Mouse (Mus musculus): ENCODE measurements around the gene Akap11. TPM values are rescaled to one million over a fixed set of nuclear protein-coding genes. Genes with fewer than 3 reads are reported as not detected.

The Akap11 gene
- total RNA-seq, 2 experiments from 2014 or later: 26.5 to 40.8 TPM

GRCm38 (mm10) chr14:78459121-78459520, 77.5 kb downstream of the Akap11 start:
- ATAC-seq (replicated peaks; ENCODE audit: low FRiP score, low TSS enrichment, poor library complexity, severe bottlenecking): no peak

GRCm38 (mm10) chr14:78458705-78459104, 77.9 kb downstream of the Akap11 start:
- no peak for ATAC-seq (replicated peaks; ENCODE audit: low FRiP score, low TSS enrichment, poor library complexity, severe bottlenecking)

GRCm38 (mm10) chr14:78454970-78455369, 81.6 kb downstream of the Akap11 start:
- no peak for ATAC-seq (replicated peaks; ENCODE audit: low FRiP score, low TSS enrichment, poor library complexity, severe bottlenecking)

- no peak for ATAC-seq (replicated peaks; ENCODE audit: low FRiP score, low TSS enrichment, poor library complexity, severe bottlenecking)
These were observed 87.7 kb downstream of the Akap11 start for GRCm38 (mm10) chr14:78448807-78449406.

- ATAC-seq (replicated peaks; ENCODE audit: low FRiP score, low TSS enrichment, poor library complexity, severe bottlenecking): no peak
These were observed 88.6 kb downstream of the Akap11 start for GRCm38 (mm10) chr14:78448017-78448416.

- ATAC-seq (replicated peaks; ENCODE audit: low FRiP score, low TSS enrichment, poor library complexity, severe bottlenecking): no peak
These were observed 89.1 kb downstream of the Akap11 start for GRCm38 (mm10) chr14:78447542-78447941.

Other genes with a start within 250 kb of the Akap11 start
- not detected in 2 replicates for gene Tnfsf11, start 228.8 kb downstream of the Akap11 start, total RNA-seq (2014; fragmentation: Nextera tagmentation)
- gene Tnfsf11, start 228.8 kb downstream of the Akap11 start, total RNA-seq (2017): not detected in 2 replicates
- 0.37 TPM in 1 of 2 replicates, not detected in the other for gene Dgkh, start 196.0 kb upstream of the Akap11 start, total RNA-seq (2014; fragmentation: Nextera tagmentation)
- 0.23 and 0.30 TPM in 2 replicates for gene Dgkh, start 196.0 kb upstream of the Akap11 start, total RNA-seq (2017)